Mouse (Mus musculus): Measurements from ENCODE around the gene Gm45808.

The Gm45808 gene

GRCm38 (mm10) chr7:45447325-45447990 lies 39.2 kb downstream of the Gm45808 start:
- peak; percentile 66 for DNase-seq (ENCODE audit: low spot score)

DNA sequence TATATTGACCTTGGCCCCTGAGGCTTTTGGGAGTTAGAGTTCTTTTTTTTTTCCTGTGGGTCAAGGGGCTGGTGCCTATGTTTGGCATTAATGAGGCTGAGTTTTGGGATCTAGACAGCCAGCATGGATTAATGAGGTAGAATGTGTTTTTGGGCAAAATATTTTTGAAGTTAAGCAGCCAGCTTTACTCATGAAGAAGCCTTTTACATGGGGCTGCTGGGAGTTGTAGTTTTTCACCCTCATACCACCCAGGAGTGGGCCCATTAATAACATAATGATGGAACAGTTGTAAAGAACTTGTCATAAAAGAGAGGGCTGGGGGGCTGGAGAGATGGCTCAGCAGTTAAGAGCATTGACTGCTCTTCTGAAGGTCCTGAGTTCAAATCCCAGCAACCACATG lies 40.0 kb downstream of the Gm45808 start:
- DNase-seq (ENCODE audit: low spot score) = no peak

DNA sequence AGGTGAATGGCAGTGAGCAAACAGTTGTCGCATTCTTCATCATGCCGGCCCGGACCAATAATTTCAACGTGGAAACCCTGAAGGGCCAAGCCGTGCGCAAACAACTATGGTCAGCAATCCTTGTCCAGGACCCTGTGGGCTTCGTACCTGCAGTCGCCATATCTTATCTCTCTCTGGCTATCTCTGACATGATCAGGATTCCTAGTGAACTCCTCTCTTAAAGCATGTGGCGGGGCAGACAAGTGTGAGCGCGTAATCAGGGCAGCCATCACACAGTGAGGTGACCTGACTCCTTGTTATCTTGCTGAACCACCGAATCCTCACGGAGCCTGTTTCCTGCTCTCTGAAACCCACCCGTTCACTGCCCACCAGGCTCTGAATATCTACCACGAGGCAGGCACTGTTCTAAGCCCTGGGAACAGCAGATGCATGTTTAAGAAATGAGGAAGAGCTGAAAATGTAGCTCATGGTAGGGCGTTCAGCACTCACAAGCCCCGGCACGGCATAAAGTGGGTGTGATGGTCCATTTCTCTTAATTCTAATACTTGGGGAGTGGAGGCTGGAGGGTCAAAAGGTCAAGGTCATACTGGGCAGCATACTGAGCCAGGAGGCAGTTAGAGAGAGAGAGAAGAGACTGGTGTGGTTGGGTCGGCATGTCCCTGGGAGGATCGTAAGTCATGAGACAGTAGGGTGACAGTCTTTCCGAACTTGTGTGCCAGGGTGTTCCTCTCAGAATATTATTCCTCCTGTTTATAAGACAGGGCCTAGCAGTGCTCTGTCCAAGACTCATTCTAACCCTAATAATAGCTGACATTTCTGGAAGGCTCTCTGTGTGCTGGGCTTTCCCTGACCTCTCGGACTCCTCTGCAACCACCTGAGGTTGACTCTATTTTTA lies 42.8 kb downstream of the Gm45808 start:
- peak; percentile 56 for DNase-seq (ENCODE audit: low spot score)

- DNase-seq (ENCODE audit: low spot score) = no peak
Measured at GRCm38 (mm10) chr7:45437521-45438276, 48.9 kb downstream of the Gm45808 start, which contains the start of gene Ruvbl2. TSS of gene Ruvbl2 (minus strand) at chr7:45438096.

DNA sequence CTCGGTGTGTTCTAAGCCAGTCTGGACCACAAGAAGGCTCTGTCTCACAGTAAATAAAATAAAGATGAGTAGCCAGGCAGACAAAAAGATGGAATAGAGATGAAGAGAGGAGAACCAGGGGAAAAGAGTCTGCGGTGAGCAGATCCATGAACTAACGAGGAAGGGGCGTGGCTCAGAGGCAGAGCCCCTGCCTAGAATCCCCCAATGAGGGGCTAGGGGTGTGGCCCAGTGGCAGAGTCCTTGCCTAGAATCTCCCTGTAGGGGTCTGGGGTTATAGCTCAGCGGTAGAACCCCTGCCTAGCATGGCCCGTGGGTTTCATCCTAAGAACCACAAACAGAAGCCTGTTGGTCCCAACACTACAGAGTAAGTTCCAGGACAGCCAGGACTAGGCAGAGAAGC lies 49.6 kb downstream of the Gm45808 start:
- DNase-seq (ENCODE audit: low spot score) = no peak

- no peak for DNase-seq (ENCODE audit: low spot score)
Measured at GRCm38 (mm10) chr7:45436444-45436843, 50.2 kb downstream of the Gm45808 start.

- no peak for DNase-seq (ENCODE audit: low spot score)
Measured at GRCm38 (mm10) chr7:45435038-45435437, 51.6 kb downstream of the Gm45808 start.

DNA sequence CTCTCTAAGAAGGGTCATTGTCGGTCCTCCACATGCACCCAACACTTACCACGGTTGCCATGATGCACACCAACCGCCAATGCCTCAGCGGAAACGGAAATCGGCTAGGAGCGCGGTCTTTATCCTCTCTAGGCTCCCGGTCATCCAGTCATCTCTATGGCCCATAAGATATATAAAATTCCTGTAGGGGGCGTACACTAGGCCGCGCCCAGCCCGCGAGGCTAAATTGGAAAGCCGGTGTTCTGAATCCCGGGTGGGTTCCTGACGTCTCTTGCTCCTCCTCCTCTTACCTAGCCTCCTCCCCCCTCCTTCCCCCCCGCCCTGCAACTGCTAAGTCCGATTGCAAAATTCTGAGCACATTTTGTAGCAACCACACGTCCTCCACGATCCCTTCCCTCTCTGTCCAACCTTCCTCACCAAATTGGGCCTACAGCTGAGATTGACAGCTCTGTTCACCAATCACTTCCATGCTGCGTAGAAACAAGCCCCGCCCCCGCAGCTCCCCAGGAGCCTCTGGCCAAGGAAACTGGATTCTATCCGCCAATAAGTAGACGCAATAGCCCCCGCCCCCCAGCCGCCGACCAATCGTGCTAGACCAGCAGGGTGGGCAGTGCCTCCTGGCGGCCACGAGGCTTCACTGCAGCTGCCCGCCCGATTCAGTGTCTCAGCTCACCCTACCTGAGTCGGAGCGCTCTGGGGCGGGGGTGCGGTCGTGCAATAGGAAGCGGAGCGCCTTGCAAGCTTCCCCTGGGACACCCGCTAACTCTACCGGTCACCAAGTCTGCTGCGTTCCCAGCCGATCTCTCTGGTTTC lies 52.2 kb downstream of the Gm45808 start, which contains the start of gene Gys1:
Gene Gys1 (plus strand): TSS at position 642 of the 813 bp plus-strand sequence.
- DNase-seq (ENCODE audit: low spot score) = peak; percentile 100

- DNase-seq (ENCODE audit: low spot score) = no peak
Measured at GRCm38 (mm10) chr7:45433835-45434202, 52.8 kb downstream of the Gm45808 start.

GRCm38 (mm10) chr7:45426556-45426955 lies 60.1 kb downstream of the Gm45808 start:
- DNase-seq (ENCODE audit: low spot score) = no peak

DNA sequence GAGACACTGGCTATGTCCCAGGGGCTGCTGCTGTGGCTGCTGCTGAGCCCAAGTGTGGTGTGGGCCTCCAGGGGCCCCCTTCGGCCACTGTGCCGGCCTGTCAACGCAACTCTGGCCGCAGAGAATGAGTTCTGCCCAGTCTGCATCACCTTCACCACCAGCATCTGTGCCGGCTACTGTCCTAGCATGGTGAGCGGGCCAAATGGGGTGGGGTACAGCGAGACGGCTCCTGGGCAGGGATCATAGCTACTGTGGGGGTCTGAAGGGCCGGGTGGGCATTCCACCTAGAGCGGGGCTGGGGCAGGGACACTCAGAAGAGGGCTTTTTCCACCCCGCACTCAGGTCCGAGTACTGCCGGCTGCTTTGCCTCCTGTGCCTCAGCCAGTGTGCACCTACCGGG lies 65.4 kb downstream of the Gm45808 start:
- no peak for DNase-seq (ENCODE audit: low spot score)

DNA sequence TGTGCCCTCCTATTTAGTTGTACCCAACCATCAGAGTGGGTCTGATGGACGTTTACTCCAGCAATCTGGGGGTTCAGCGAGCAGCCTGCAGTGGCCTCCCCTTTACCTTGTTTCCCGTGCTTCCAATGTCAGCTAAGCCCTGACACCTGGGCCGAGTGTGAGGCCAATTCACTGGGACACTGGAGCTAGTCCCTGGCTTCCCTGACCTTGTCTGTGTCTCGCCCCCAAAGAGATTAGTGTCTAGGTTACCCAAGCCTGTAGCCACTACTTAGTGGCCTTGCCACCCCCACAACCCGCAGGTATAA lies 66.0 kb downstream of the Gm45808 start, which contains the start of gene Lhb:
Gene Lhb (plus strand): TSS at position 206 of the 305 bp plus-strand sequence.
- no peak for DNase-seq (ENCODE audit: low spot score)

DNA sequence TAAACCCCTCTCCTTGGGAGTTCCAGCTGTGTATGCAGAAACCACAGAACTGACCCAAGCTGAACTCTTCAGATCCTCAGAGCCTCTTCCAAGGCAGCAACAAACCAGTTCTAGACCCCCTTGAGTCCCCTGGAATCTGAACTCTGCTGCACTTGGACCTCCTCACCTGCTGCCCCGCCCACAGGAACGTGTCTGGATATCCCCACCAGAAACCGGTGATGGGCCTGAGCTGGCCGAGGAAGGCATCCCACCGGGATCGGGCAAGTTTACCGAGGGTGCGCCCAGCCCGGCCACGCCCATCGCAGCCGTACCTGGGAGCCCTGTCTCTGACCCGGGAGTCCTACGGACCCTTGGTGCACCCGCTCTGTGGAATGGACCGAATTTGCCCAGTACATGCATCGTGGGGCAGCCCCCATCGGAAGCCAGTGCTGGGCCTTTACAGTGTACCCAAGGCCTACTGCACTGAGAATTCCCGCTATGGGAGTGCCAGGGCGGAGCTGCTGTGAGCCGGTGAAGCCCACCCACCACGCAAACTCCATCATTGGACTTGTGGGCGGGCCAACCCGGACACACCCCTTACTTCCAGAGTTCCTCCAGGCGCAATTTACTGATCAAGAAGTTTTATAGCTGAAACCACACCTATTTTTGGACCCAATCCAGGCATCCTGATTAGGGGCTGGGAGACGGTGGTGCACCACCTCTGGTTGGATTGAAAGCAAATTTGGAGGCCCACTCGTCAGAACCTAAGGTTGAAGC lies 66.6 kb downstream of the Gm45808 start:
- DNase-seq (ENCODE audit: low spot score) = no peak

DNA sequence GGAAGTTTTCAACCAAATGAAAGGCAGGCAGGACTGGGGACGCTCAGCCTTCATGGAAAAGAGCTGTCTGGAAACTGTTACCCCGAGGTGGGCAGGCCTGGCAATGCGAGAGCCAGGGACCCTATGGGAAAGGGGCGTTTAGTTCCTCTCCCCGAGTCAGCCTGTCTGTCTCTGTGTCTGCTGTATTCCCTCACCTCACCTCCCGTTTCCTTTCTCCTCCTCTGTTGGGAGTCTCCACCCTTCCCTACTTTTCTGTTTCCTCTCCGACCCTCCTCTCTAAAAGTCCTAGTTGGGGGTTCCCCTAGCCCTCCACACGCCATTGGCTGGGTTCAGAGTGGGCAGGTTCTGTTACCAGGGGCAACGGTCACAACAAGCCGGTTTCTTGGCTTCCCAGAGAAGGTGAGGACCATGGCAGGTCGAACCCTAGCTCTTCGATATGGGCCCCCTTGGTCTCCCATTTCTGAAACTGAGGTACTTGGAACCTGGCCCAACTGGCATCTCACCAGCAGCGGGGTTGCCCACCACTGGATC lies 68.6 kb downstream of the Gm45808 start:
- no peak for DNase-seq (ENCODE audit: low spot score)
